Mouse (Mus musculus): ENCODE data around the gene Miga1. TPM values are rescaled to one million over a fixed set of nuclear protein-coding genes. Genes with fewer than 3 reads are reported as not detected.
A peak's percentile ranks its signal among the peaks of the same experiment; 100 is the strongest.

Miga1 gene
- polyA plus RNA-seq, 1 experiment from 2014 or later: 3.6 TPM

DNA sequence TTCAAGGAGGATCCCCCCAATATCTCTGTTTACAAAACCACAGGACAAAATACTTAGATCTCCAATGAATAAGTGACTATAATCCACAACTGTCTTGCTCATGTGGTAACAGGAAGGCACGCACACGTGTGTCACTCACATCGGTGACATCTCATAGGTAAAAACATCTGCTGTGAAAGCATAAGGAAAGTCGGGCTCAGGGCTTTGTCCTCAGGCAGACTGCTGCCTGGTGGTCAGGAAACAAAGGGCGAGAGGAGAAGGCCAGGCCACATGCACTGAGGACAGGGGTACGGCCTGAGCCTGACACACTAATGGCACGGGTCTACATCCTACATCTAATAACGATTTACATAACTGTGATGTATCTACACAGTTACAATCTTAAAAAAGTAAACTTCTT lies 65.2 kb downstream of the Miga1 start:
- ATAC-seq (ENCODE audit: low FRiP score, low TSS enrichment): no peak
- no peak overlapping the region for H3K27ac ChIP-seq (replicated peaks)
- no peak for DNase-seq (ENCODE audit: low spot score)
- TF ChIP-seq EP300 (optimal IDR thresholded peaks at IDR 0.05) (no peak), CTCF (IDR thresholded peaks at IDR 0.05; ENCODE audit: low read depth) (no peak)
- no peak overlapping the region for H3K4me3 ChIP-seq (ENCODE audit: low read depth, low read length)
- 81% methylated on average over 8 of the region's 8 CpGs for WGBS
- no peak overlapping the region for H3K9ac ChIP-seq (ENCODE audit: low read length)
- H3K4me2 ChIP-seq (replicated peaks; ENCODE audit: low read depth): no peak overlapping the region
- no peaks in the 10 kb centered on the region for H3K4me1 ChIP-seq (replicated peaks; ENCODE audit: control insufficient read depth, insufficient read depth)
- H3K27me3 ChIP-seq (ENCODE audit: control insufficient read depth, insufficient read depth, low read length): no peaks in the 10 kb centered on the region
- no peaks in the 10 kb centered on the region for H3K9me3 ChIP-seq (ENCODE audit: control insufficient read depth, low read length)
- H3K36me3 ChIP-seq (ENCODE audit: control insufficient read depth, insufficient read depth, low read length): no peaks in the 10 kb centered on the region

DNA sequence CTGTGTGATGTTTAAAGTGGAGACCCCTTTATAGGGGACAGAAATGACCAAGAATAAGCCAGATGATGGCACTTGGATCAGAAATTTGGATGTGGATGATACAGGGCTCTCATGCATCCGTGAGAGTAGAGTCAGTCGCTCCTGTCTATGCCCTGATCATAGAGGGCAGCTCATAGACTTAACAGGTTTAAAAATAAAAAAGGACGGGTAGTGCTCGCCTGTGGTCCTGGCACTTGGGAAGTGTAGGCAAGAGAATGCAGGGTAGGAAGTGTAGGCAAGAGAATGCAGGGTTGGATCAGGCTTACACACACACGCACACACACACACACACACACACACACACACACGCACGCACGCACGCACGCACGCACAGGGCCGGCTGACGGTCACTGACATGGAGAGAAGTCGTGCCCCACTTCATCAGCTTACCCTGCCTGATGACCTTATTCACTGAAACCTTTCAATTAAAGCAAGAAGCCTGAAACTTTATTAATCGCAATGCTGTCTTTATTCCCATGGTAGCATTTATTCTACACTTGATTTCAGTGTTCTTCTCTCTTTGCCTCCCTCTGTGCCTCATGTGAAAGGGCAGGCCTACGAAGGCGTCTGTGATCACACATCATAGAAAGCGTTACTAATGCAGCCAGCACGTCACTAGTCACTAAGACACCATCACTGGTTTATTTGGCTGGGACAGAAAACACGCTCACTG lies 67.1 kb downstream of the Miga1 start:
- no peaks in the 10 kb centered on the region for H3K36me3 ChIP-seq (ENCODE audit: control insufficient read depth, insufficient read depth, low read length)
- DNase-seq (ENCODE audit: low spot score) (no peak), ATAC-seq (ENCODE audit: low FRiP score, low TSS enrichment) (no peak)
- no peaks in the 10 kb centered on the region for H3K4me1 ChIP-seq (replicated peaks; ENCODE audit: control insufficient read depth, insufficient read depth)
- no peak overlapping the region for H3K4me2 ChIP-seq (replicated peaks; ENCODE audit: low read depth)
- no peak overlapping the region for H3K9ac ChIP-seq (ENCODE audit: low read length)
- H3K9me3 ChIP-seq (ENCODE audit: control insufficient read depth, low read length): no peaks in the 10 kb centered on the region
- H3K4me3 ChIP-seq (ENCODE audit: low read depth, low read length): no peak overlapping the region
- WGBS: 91% methylated on average over 20 of the region's 20 CpGs
- no peak overlapping the region for H3K27ac ChIP-seq (replicated peaks)
- no peak for TF ChIP-seq CTCF (IDR thresholded peaks at IDR 0.05; ENCODE audit: low read depth)
- TF ChIP-seq EP300 (optimal IDR thresholded peaks at IDR 0.05): no peak
- no peaks in the 10 kb centered on the region for H3K27me3 ChIP-seq (ENCODE audit: control insufficient read depth, insufficient read depth, low read length)

- ATAC-seq (ENCODE audit: low FRiP score, low TSS enrichment) (no peak), DNase-seq (ENCODE audit: low spot score) (no peak)
- Histone ChIP-seq H3K9me3 (ENCODE audit: control insufficient read depth, low read length) (no peaks in the 10 kb centered on the region), H3K27ac (replicated peaks) (no peak overlapping the region), H3K36me3 (ENCODE audit: control insufficient read depth, insufficient read depth, low read length) (no peaks in the 10 kb centered on the region), H3K27me3 (ENCODE audit: control insufficient read depth, insufficient read depth, low read length) (no peaks in the 10 kb centered on the region), H3K4me3 (ENCODE audit: low read depth, low read length) (no peak overlapping the region), H3K4me1 (replicated peaks; ENCODE audit: control insufficient read depth, insufficient read depth) (no peaks in the 10 kb centered on the region), H3K4me2 (replicated peaks; ENCODE audit: low read depth) (no peak overlapping the region), H3K9ac (ENCODE audit: low read length) (no peak overlapping the region)
- WGBS: 74% methylated on average over 6 of the region's 6 CpGs
- TF ChIP-seq CTCF (IDR thresholded peaks at IDR 0.05; ENCODE audit: low read depth) (no peak), EP300 (optimal IDR thresholded peaks at IDR 0.05) (no peak)
These were observed 68.3 kb downstream of the Miga1 start for GRCm38 (mm10) chr3:152271876-152272275.

DNA sequence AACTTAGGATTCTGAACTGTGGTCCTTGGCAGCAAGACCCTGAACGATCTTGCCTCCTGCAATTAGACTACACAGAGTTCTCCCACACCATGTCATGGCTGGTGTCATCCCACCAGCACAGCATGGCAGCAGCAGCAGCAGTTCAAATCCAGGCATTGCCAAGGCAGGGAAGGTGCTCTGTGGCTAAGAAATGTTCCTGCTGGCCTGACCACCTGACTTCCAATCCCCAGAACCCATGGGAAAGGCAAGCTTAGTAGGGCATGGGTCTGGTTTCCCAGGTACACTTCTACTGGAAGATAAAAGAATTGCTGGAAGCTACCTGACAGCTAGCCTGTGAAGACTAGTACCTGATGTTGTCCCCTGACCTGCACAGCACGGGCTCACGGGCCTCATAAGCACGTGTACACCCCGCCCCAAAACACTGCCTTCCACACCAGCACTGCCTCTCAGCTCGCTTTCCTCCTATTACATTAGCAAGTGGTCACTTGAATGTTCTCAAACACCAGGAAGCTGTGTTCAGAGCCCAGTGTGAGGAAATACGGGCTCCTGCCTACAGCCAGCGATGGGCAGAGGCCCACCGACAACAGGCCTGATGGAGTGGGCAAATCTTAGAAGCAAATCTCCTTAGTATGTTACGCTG lies 69.0 kb downstream of the Miga1 start:
- H3K4me3 ChIP-seq (ENCODE audit: low read depth, low read length): no peak overlapping the region
- 82% methylated on average over 10 of the region's 10 CpGs for WGBS
- no peak for ATAC-seq (ENCODE audit: low FRiP score, low TSS enrichment)
- H3K4me1 ChIP-seq (replicated peaks; ENCODE audit: control insufficient read depth, insufficient read depth): no peaks in the 10 kb centered on the region
- no peak overlapping the region for H3K27ac ChIP-seq (replicated peaks)
- no peak for TF ChIP-seq CTCF (IDR thresholded peaks at IDR 0.05; ENCODE audit: low read depth)
- no peak for TF ChIP-seq EP300 (optimal IDR thresholded peaks at IDR 0.05)
- H3K27me3 ChIP-seq (ENCODE audit: control insufficient read depth, insufficient read depth, low read length): no peaks in the 10 kb centered on the region
- H3K9ac ChIP-seq (ENCODE audit: low read length): no peak overlapping the region
- no peaks in the 10 kb centered on the region for H3K36me3 ChIP-seq (ENCODE audit: control insufficient read depth, insufficient read depth, low read length)
- H3K9me3 ChIP-seq (ENCODE audit: control insufficient read depth, low read length): no peaks in the 10 kb centered on the region
- no peak overlapping the region for H3K4me2 ChIP-seq (replicated peaks; ENCODE audit: low read depth)
- no peak for DNase-seq (ENCODE audit: low spot score)

- no peak overlapping the region for H3K9ac ChIP-seq (ENCODE audit: low read length)
- no peaks in the 10 kb centered on the region for H3K9me3 ChIP-seq (ENCODE audit: control insufficient read depth, low read length)
- 94% methylated on average over 14 of the region's 14 CpGs for WGBS
These were observed 72.1 kb downstream of the Miga1 start for GRCm38 (mm10) chr3:152268099-152268498.

DNA sequence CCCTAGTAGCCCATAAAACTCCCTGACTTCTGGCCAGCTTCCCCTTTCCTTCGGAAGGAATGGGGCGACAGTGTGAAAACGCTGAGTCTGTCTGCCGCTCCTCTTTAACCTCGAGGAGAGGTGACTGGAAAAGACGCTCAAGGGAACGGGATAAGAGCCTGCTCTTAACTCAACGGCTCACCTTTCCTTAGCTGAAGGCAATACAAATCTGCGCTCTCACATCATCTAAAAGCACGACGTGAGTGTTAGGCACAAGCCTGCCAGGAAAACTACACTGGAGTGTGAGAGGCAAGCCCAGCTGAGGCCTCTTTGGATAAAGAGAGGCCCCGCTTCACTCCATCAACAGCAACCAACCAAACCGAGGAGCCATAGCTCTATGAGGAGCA lies 74.2 kb downstream of the Miga1 start, which contains the start of gene Nexn:
TSS of gene Nexn (minus strand) at position 315 of the 386 bp plus-strand sequence.
- no peaks in the 10 kb centered on the region for H3K4me1 ChIP-seq (replicated peaks; ENCODE audit: control insufficient read depth, insufficient read depth)
- peak within 1 kb of the TSS; percentile 92 for H3K27ac ChIP-seq (replicated peaks)
- TF ChIP-seq CTCF (IDR thresholded peaks at IDR 0.05; ENCODE audit: low read depth) (no peak), EP300 (optimal IDR thresholded peaks at IDR 0.05) (no peak)
- peak within 1 kb of the TSS; percentile 89 for H3K4me2 ChIP-seq (replicated peaks; ENCODE audit: low read depth)
- ATAC-seq (ENCODE audit: low FRiP score, low TSS enrichment) (peak; percentile 21), DNase-seq (ENCODE audit: low spot score) (no peak)
- no peaks in the 10 kb centered on the region for H3K9me3 ChIP-seq (ENCODE audit: control insufficient read depth, low read length)
- H3K36me3 ChIP-seq (ENCODE audit: control insufficient read depth, insufficient read depth, low read length): no peaks in the 10 kb centered on the region
- peak within 1 kb of the TSS; percentile 60 for H3K4me3 ChIP-seq (ENCODE audit: low read depth, low read length)
- H3K9ac ChIP-seq (ENCODE audit: low read length): peak within 1 kb of the TSS; percentile 86
- WGBS: 8% methylated on average over 13 of the region's 13 CpGs
- no peaks in the 10 kb centered on the region for H3K27me3 ChIP-seq (ENCODE audit: control insufficient read depth, insufficient read depth, low read length)

More at GRCm38 (mm10) chr3:152268099-152268498, 72.1 kb downstream of the Miga1 start:
- no peaks in the 10 kb centered on the region for H3K4me1 ChIP-seq (replicated peaks; ENCODE audit: control insufficient read depth, insufficient read depth)
- no peak for TF ChIP-seq EP300 (optimal IDR thresholded peaks at IDR 0.05)
- no peak for TF ChIP-seq CTCF (IDR thresholded peaks at IDR 0.05; ENCODE audit: low read depth)
- H3K27me3 ChIP-seq (ENCODE audit: control insufficient read depth, insufficient read depth, low read length): no peaks in the 10 kb centered on the region
- H3K4me3 ChIP-seq (ENCODE audit: low read depth, low read length): no peak overlapping the region
- H3K27ac ChIP-seq (replicated peaks): no peak overlapping the region
- DNase-seq (ENCODE audit: low spot score) (no peak), ATAC-seq (ENCODE audit: low FRiP score, low TSS enrichment) (no peak)
- H3K36me3 ChIP-seq (ENCODE audit: control insufficient read depth, insufficient read depth, low read length): no peaks in the 10 kb centered on the region
- H3K4me2 ChIP-seq (replicated peaks; ENCODE audit: low read depth): no peak overlapping the region

Measured in stomach, postnatal 0 days (tissue).